Mouse (Mus musculus) limb, embryonic 11.5 days (tissue): ENCODE results near the gene Slc22a18. TPM values are rescaled to one million over a fixed set of nuclear protein-coding genes. Genes with fewer than 3 reads are reported as not detected.
A peak's percentile ranks its signal among the peaks of the same experiment; 100 is the strongest.

Experiments used
- ATAC-seq: fragments of 200-750 bp; cut with Nextera tagmentation; 2 replicates; pipeline ENCODE4 v1.8.0; 2017; ENCODE audit warnings: low read depth; ENCODE audit not compliant: insufficient number of reproducible peaks, low FRiP score, low TSS enrichment
- DNase-seq: peaks from one replicate; pipeline ENCODE4 v3.0.0-alpha.2; 2015; ENCODE audit warnings: low spot score
- H3K27ac ChIP-seq: fragments of 300-500 bp; sonication (generic); replicated peaks from 2 replicates; pipeline ENCODE4 v1.5.1; 2014; ENCODE audit warnings: low read depth, mild to moderate bottlenecking, low read length
- H3K27me3 ChIP-seq: fragments of 300-500 bp; sonication (generic); 2 replicates; pipeline ENCODE4 v1.6.1; 2014; ENCODE audit warnings: mild to moderate bottlenecking, low read length, mixed read lengths; ENCODE audit not compliant: control insufficient read depth, insufficient read depth
- H3K36me3 ChIP-seq: fragments of 300-500 bp; sonication (generic); 2 replicates; pipeline ENCODE4 v1.6.1; 2014; ENCODE audit warnings: mild to moderate bottlenecking, low read length, moderate library complexity, mixed read lengths; ENCODE audit not compliant: control insufficient read depth, insufficient read depth
- H3K4me1 ChIP-seq: fragments of 300-500 bp; sonication (generic); 2 replicates; pipeline ENCODE4 v1.6.1; 2014; ENCODE audit warnings: low read length, mixed read lengths; ENCODE audit not compliant: control insufficient read depth, insufficient read depth
- H3K4me2 ChIP-seq: fragments of 300-500 bp; sonication (generic); 2 replicates; pipeline ENCODE4 v1.6.1; 2014; ENCODE audit warnings: low read depth, mild to moderate bottlenecking, moderate library complexity; ENCODE audit not compliant: severe bottlenecking
- H3K4me3 ChIP-seq: fragments of 300-500 bp; sonication (generic); 2 replicates; pipeline ENCODE4 v1.5.1; 2014; ENCODE audit warnings: low read depth, low read length
- H3K9ac ChIP-seq: fragments of 300-500 bp; sonication (generic); 2 replicates; pipeline ENCODE4 v1.6.1; 2014; ENCODE audit warnings: mild to moderate bottlenecking, low read length
- H3K9me3 ChIP-seq: fragments of 300-500 bp; sonication (generic); 2 replicates; pipeline ENCODE4 v1.6.1; 2016; ENCODE audit warnings: low read length; ENCODE audit not compliant: control insufficient read depth
- WGBS: fragments of 180-500 bp; shearing (Covaris S2); extraction: QIAGEN DNeasy Blood & Tissue Kit; methylation state at CpG from one replicate; pipeline ENCODE4 v1.1.7; 2014; 5-methylcytosine and 5-hydroxymethylcytosine counted together
- polyA plus RNA-seq: library from polyadenylated mRNA; unstranded; fragments of >200 nt; fragmentation: Nextera tagmentation; extraction: Ambion mirVana; gene quantifications from 2 replicates; pipeline ENCODE4 v1.2.1, GENCODE M21; 2014

The Slc22a18 gene
- polyA plus RNA-seq, 1 experiment from 2014 or later = 0.97 TPM

DNA sequence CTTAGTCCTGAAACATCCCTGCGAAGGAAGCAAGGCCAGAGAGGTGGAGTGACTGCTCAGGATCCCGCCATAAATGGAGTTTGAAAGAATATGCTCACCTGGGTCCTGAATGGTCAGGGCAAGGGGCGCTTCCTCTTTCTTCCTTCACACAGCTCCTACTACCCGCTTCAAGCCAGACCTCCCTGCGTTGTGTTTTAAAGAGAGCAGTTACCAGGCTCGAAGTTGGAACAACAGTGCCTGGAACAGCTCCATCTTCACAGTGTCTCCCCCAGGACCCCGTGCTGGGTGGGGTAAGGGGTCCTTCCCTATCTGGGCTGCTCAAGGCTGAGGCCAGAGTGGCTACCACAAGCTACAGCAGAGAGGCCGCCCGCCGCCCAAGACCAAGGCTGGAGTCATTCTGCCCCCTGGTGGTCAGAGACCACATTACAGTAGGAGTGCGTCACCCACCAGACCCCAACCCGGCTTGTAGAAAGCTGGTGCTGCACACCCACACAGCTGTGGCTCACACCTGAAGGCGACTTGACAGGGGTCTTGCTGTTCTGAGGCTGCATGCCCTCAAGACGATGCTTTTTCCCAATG, 7.3 kb upstream of the Slc22a18 start:
- ATAC-seq (no peak), DNase-seq (peak; percentile 95)
- H3K36me3 ChIP-seq = no peaks in the 10 kb centered on the region
- H3K4me3 ChIP-seq = no peak overlapping the region
- no peak overlapping the region for H3K4me2 ChIP-seq
- no peaks in the 10 kb centered on the region; the same call in none of the 2 replicates for H3K9me3 ChIP-seq
- no peaks in the 10 kb centered on the region for H3K27me3 ChIP-seq
- no peak overlapping the region for H3K27ac ChIP-seq
- H3K4me1 ChIP-seq = peaks cover 29% of the 10 kb centered on the region
- 26% methylated on average over 14 of the region's 14 CpGs for WGBS
- H3K9ac ChIP-seq = no peak overlapping the region

GRCm38 (mm10) chr7:143467714-143468113, 5.8 kb upstream of the Slc22a18 start:
- DNase-seq = no peak
- ATAC-seq = no peak
- WGBS = 11% methylated on average over 6 of the region's 6 CpGs
- H3K4me3 ChIP-seq = no peak overlapping the region
- no peak overlapping the region for H3K27ac ChIP-seq
- no peak overlapping the region for H3K9ac ChIP-seq
- no peaks in the 10 kb centered on the region for H3K36me3 ChIP-seq
- H3K4me1 ChIP-seq = peaks cover 21% of the 10 kb centered on the region
- no peaks in the 10 kb centered on the region for H3K27me3 ChIP-seq
- H3K9me3 ChIP-seq = no peaks in the 10 kb centered on the region; the same call in 1 of the 2 replicates
- H3K4me2 ChIP-seq = no peak overlapping the region

DNA sequence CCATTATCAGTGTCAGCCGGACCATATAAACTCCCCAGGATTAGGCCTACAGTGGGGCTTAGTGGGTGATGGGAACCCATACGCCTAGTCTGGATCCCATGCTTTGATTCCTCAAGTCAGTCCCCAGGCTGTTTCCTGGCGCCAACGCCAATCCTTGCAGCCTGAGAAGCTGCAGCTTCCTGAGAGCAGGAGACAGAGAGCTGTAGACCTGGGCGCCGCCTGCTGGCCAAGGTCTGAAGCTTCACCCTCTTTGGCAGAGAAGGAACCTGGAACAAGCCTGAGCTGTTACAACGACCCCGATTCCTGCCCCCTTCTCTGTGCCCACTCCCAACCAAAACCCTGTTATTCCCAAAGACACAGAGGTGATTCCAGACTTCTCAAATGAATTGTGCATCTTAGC, 3.6 kb upstream of the Slc22a18 start:
- no peak for ATAC-seq
- no peak overlapping the region for H3K4me3 ChIP-seq
- H3K9me3 ChIP-seq = no peaks in the 10 kb centered on the region
- H3K4me1 ChIP-seq = peaks cover 12% of the 10 kb centered on the region
- no peak overlapping the region for H3K4me2 ChIP-seq
- no peaks in the 10 kb centered on the region for H3K27me3 ChIP-seq
- no peak overlapping the region for H3K27ac ChIP-seq
- H3K9ac ChIP-seq = no peak overlapping the region
- WGBS = 25% methylated on average over 8 of the region's 8 CpGs
- H3K36me3 ChIP-seq = no peaks in the 10 kb centered on the region
- peak; percentile 90 for DNase-seq

GRCm38 (mm10) chr7:143474811-143475210, 1.3 kb downstream of the Slc22a18 start:
- Histone ChIP-seq H3K27ac (no peak overlapping the region), H3K4me3 (no peak overlapping the region), H3K4me2 (no peak overlapping the region), H3K27me3 (no peaks in the 10 kb centered on the region), H3K36me3 (no peaks in the 10 kb centered on the region), H3K9ac (no peak overlapping the region), H3K4me1 (no peaks in the 10 kb centered on the region), H3K9me3 (no peaks in the 10 kb centered on the region)
- ATAC-seq (0 out of 2 replicates have a peak, but pooled peaks have one; percentile 20), DNase-seq (no peak)
- 22% methylated on average over 10 of the region's 10 CpGs for WGBS

GRCm38 (mm10) chr7:143475876-143476275, 2.3 kb downstream of the Slc22a18 start:
- ATAC-seq = no peak
- 68% methylated on average over 11 of the region's 11 CpGs for WGBS

GRCm38 (mm10) chr7:143476702-143477335, 3.3 kb downstream of the Slc22a18 start:
- no peak overlapping the region for H3K4me3 ChIP-seq
- DNase-seq (no peak), ATAC-seq (no peak)
- H3K9me3 ChIP-seq = no peaks in the 10 kb centered on the region
- no peaks in the 10 kb centered on the region for H3K27me3 ChIP-seq
- H3K4me2 ChIP-seq = no peak overlapping the region
- H3K27ac ChIP-seq = no peak overlapping the region
- 86% methylated on average over 3 of the region's 3 CpGs for WGBS
- H3K9ac ChIP-seq = no peak overlapping the region
- H3K36me3 ChIP-seq = no peaks in the 10 kb centered on the region
- H3K4me1 ChIP-seq = no peaks in the 10 kb centered on the region

More at GRCm38 (mm10) chr7:143475876-143476275, 2.3 kb downstream of the Slc22a18 start:
- H3K27ac ChIP-seq = no peak overlapping the region
- H3K4me2 ChIP-seq = no peak overlapping the region
- H3K9ac ChIP-seq = no peak overlapping the region
- H3K4me3 ChIP-seq = no peak overlapping the region
- H3K36me3 ChIP-seq = no peaks in the 10 kb centered on the region
- H3K9me3 ChIP-seq = no peaks in the 10 kb centered on the region
- H3K4me1 ChIP-seq = no peaks in the 10 kb centered on the region
- no peak for DNase-seq
- H3K27me3 ChIP-seq = no peaks in the 10 kb centered on the region

- DNase-seq (no peak), ATAC-seq (no peak)
- H3K4me1 ChIP-seq = 0 out of 2 replicates have a peak, but pooled peaks cover 2% of the 10 kb centered on the region
- no peaks in the 10 kb centered on the region for H3K27me3 ChIP-seq
- H3K4me3 ChIP-seq = no peak overlapping the region
- 88% methylated on average over 5 of the region's 5 CpGs for WGBS
- no peaks in the 10 kb centered on the region for H3K9me3 ChIP-seq
- no peaks in the 10 kb centered on the region for H3K36me3 ChIP-seq
- H3K27ac ChIP-seq = no peak overlapping the region
- H3K4me2 ChIP-seq = no peak overlapping the region
- H3K9ac ChIP-seq = no peak overlapping the region
These were observed 4.3 kb downstream of the Slc22a18 start for GRCm38 (mm10) chr7:143477800-143478199.

- DNase-seq (peak; percentile 75), ATAC-seq (no peak)
- Histone ChIP-seq H3K9me3 (no peaks in the 10 kb centered on the region), H3K36me3 (no peaks in the 10 kb centered on the region), H3K4me3 (no peak overlapping the region), H3K27ac (no peak overlapping the region), H3K27me3 (no peaks in the 10 kb centered on the region), H3K9ac (no peak overlapping the region), H3K4me2 (no peak overlapping the region), H3K4me1 (0 out of 2 replicates have a peak, but pooled peaks cover 2% of the 10 kb centered on the region)
- 30% methylated on average over 13 of the region's 13 CpGs for WGBS
These were observed 7.0 kb downstream of the Slc22a18 start for GRCm38 (mm10) chr7:143480498-143480897.
